Mouse (Mus musculus) B cell, adult 67 days (primary cell): Measurements from ENCODE around the gene Gm17521. TPM values are rescaled to one million over a fixed set of nuclear protein-coding genes. Genes with fewer than 3 reads are reported as not detected.

Source experiments
- total RNA-seq, 2 experiments: library from RNA; stranded (reverse); gene quantifications; 4 replicates each; pipeline ENCODE4 v1.2.4; 2023

Gm17521 gene
- not detected for total RNA-seq

GRCm38 (mm10) chrX:123029569-123029968 lies at the start of gene Gm17521:
Gene Gm17521, minus strand, starts transcription at chrX:123029669.

Other genes with a start within 250 kb of the Gm17521 start
- gene Cldn34c1, start 73.8 kb upstream of the Gm17521 start, total RNA-seq: 1 to 10 TPM in 1 of 2 experiments, under 1 TPM in 1; 0.44 to 1.3 TPM
- gene Srsx, start 192.8 kb upstream of the Gm17521 start, total RNA-seq: not detected
- gene Gm17577, start 217.2 kb upstream of the Gm17521 start, total RNA-seq: not detected